Mouse (Mus musculus) limb, embryonic 10.5 days (tissue): Measurements from ENCODE around the gene Cdc42se2. TPM values are rescaled to one million over a fixed set of nuclear protein-coding genes. Genes with fewer than 3 reads are reported as not detected.

ENCODE experiments used
- DNase-seq: peaks from one replicate; pipeline ENCODE4 v3.0.0-alpha.2; 2017; ENCODE audit warnings: low spot score
- H3K27ac ChIP-seq: fragments of 300-500 bp; sonication (generic); 2 replicates; pipeline ENCODE4 v1.5.1; 2016; ENCODE audit warnings: mild to moderate bottlenecking
- H3K27me3 ChIP-seq: fragments of 300-500 bp; sonication (generic); 2 replicates; pipeline ENCODE4 v1.6.1; 2016; ENCODE audit warnings: low read depth, mild to moderate bottlenecking; ENCODE audit not compliant: poor library complexity, severe bottlenecking
- H3K36me3 ChIP-seq: fragments of 300-500 bp; sonication (generic); 2 replicates; pipeline ENCODE4 v1.6.1; 2016; ENCODE audit warnings: mild to moderate bottlenecking, moderate library complexity
- H3K4me1 ChIP-seq: fragments of 300-500 bp; sonication (generic); 2 replicates; pipeline ENCODE4 v1.6.1; 2016
- H3K4me3 ChIP-seq: fragments of 300-500 bp; sonication (generic); 2 replicates; pipeline ENCODE4 v1.5.1; 2016; ENCODE audit warnings: mild to moderate bottlenecking, moderate library complexity
- H3K9me3 ChIP-seq: fragments of 300-500 bp; sonication (generic); replicated peaks from 2 replicates; pipeline ENCODE4 v1.6.1; 2016; ENCODE audit warnings: mild to moderate bottlenecking
- WGBS: fragments of 180-500 bp; shearing (Covaris S2); methylation state at CpG from one replicate; pipeline ENCODE4 v1.1.7; 2016; 5-methylcytosine and 5-hydroxymethylcytosine counted together
- polyA plus RNA-seq: library from polyadenylated mRNA; unstranded; fragments of >200 nt; fragmentation: Nextera tagmentation; extraction: Ambion mirVana; gene quantifications from 2 replicates; pipeline ENCODE4 v1.2.1, GENCODE M21; 2016

Cdc42se2 gene
- polyA plus RNA-seq, 1 experiment from 2014 or later: 136 TPM

DNA sequence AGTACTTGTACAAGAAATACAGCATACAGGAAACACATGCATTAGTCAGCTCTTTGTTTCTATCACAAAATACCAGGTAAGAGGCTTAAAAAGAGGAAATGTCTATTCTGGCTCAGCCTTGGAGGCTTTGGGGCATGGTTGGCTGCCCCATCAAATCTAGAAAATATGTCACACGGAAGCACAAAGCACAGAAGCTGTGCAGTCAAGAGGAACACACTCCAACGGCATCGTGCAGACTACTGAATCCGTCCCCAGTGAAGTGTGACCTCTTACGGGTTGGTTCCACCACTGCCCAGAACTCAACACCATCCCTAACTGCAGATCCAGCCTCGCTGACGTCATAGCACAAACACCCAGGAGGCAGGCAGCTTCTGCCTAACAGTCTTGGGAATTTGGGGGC is 53.9 kb downstream of the Cdc42se2 start:
- WGBS: 91% methylated on average over 7 of the region's 7 CpGs

GRCm38 (mm10) chr11:54731367-54731766 is 56.1 kb downstream of the Cdc42se2 start:
- Histone ChIP-seq H3K27me3 (no peaks in the 10 kb centered on the region), H3K4me3 (no peak overlapping the region), H3K36me3 (peaks cover 76% of the 10 kb centered on the region), H3K9me3 (no peaks in the 10 kb centered on the region), H3K4me1 (no peaks in the 10 kb centered on the region), H3K27ac (no peak overlapping the region)
- DNase-seq: no peak
- 81% methylated on average over 7 of the region's 7 CpGs for WGBS

More for the DNA sequence above, 53.9 kb downstream of the Cdc42se2 start:
- no peaks in the 10 kb centered on the region for H3K27me3 ChIP-seq
- H3K36me3 ChIP-seq: peaks cover 68% of the 10 kb centered on the region
- no peaks in the 10 kb centered on the region for H3K4me1 ChIP-seq
- no peak for DNase-seq
- no peak overlapping the region for H3K4me3 ChIP-seq
- H3K27ac ChIP-seq: no peak overlapping the region
- no peaks in the 10 kb centered on the region for H3K9me3 ChIP-seq

- Histone ChIP-seq H3K27me3 (no peaks in the 10 kb centered on the region), H3K36me3 (peaks cover 76% of the 10 kb centered on the region), H3K4me1 (no peaks in the 10 kb centered on the region), H3K27ac (no peak overlapping the region), H3K4me3 (no peak overlapping the region), H3K9me3 (no peaks in the 10 kb centered on the region)
- no peak for DNase-seq
- WGBS: 91% methylated on average over 5 of the region's 5 CpGs
These were observed 56.5 kb downstream of the Cdc42se2 start for GRCm38 (mm10) chr11:54730931-54731330.

GRCm38 (mm10) chr11:54729311-54729710 is 58.2 kb downstream of the Cdc42se2 start:
- 92% methylated on average over 3 of the region's 3 CpGs for WGBS
- H3K4me3 ChIP-seq: no peak overlapping the region
- peaks cover 75% of the 10 kb centered on the region for H3K36me3 ChIP-seq
- H3K9me3 ChIP-seq: no peaks in the 10 kb centered on the region
- H3K27ac ChIP-seq: no peak overlapping the region
- no peak for DNase-seq
- no peaks in the 10 kb centered on the region for H3K4me1 ChIP-seq
- no peaks in the 10 kb centered on the region for H3K27me3 ChIP-seq

DNA sequence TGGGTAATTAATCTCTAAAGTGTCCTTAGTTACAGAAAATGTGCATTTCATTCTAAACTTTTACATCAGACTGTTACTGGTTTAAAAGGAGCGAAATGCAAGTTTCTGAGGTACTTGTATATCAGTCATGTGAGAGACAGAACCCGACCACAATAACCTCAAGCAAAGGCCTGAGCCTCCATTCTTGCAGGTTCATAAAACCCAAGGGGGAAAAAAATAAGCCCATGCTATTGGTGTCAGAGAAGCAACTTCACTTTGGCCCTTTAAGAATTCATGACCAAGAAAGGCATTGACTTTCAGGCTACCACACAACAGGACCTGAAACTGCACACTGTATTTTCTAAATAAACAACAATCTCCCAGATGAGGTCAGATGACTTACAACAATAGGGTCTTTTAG is 59.1 kb downstream of the Cdc42se2 start:
- WGBS: 92% methylated on average over 2 of the region's 2 CpGs
- H3K27ac ChIP-seq: no peak overlapping the region

GRCm38 (mm10) chr11:54727327-54727901 is 60.1 kb downstream of the Cdc42se2 start:
- Histone ChIP-seq H3K27me3 (no peaks in the 10 kb centered on the region), H3K4me1 (no peaks in the 10 kb centered on the region), H3K4me3 (no peak overlapping the region), H3K9me3 (no peaks in the 10 kb centered on the region), H3K36me3 (peaks cover 79% of the 10 kb centered on the region), H3K27ac (no peak overlapping the region)
- DNase-seq: no peak
- WGBS: 85% methylated on average over 5 of the region's 5 CpGs

More for the DNA sequence above, 59.1 kb downstream of the Cdc42se2 start:
- H3K4me3 ChIP-seq: no peak overlapping the region
- no peaks in the 10 kb centered on the region for H3K4me1 ChIP-seq
- no peaks in the 10 kb centered on the region for H3K27me3 ChIP-seq
- H3K9me3 ChIP-seq: no peaks in the 10 kb centered on the region
- DNase-seq: no peak
- H3K36me3 ChIP-seq: peaks cover 73% of the 10 kb centered on the region

- H3K36me3 ChIP-seq: peaks cover 79% of the 10 kb centered on the region
- whole genome bisulfite sequencing: 85% methylated on average over 3 of the region's 3 CpGs
- H3K27ac ChIP-seq: no peak overlapping the region
- H3K9me3 ChIP-seq: no peaks in the 10 kb centered on the region
- no peak for DNase-seq
- H3K4me1 ChIP-seq: no peaks in the 10 kb centered on the region
- H3K4me3 ChIP-seq: no peak overlapping the region
- no peaks in the 10 kb centered on the region for H3K27me3 ChIP-seq
These were observed 60.9 kb downstream of the Cdc42se2 start for GRCm38 (mm10) chr11:54726571-54727062.

GRCm38 (mm10) chr11:54724353-54725034 is 63.0 kb downstream of the Cdc42se2 start:
- no peaks in the 10 kb centered on the region for H3K27me3 ChIP-seq
- no peak overlapping the region for H3K27ac ChIP-seq
- DNase-seq: no peak
- H3K9me3 ChIP-seq: no peaks in the 10 kb centered on the region
- H3K4me1 ChIP-seq: no peaks in the 10 kb centered on the region
- no peak overlapping the region for H3K4me3 ChIP-seq
- H3K36me3 ChIP-seq: peaks cover 91% of the 10 kb centered on the region
- WGBS: 90% methylated on average over 4 of the region's 4 CpGs

GRCm38 (mm10) chr11:54722057-54722456 is 65.4 kb downstream of the Cdc42se2 start:
- H3K27me3 ChIP-seq: no peaks in the 10 kb centered on the region
- no peaks in the 10 kb centered on the region for H3K9me3 ChIP-seq
- H3K36me3 ChIP-seq: peaks cover 92% of the 10 kb centered on the region
- H3K4me3 ChIP-seq: no peak overlapping the region
- H3K27ac ChIP-seq: no peak overlapping the region
- WGBS: 91% methylated on average over 6 of the region's 6 CpGs
- no peaks in the 10 kb centered on the region for H3K4me1 ChIP-seq
- no peak for DNase-seq

- Histone ChIP-seq H3K9me3 (no peaks in the 10 kb centered on the region), H3K4me1 (no peaks in the 10 kb centered on the region), H3K27ac (no peak overlapping the region), H3K36me3 (peaks cover 90% of the 10 kb centered on the region), H3K27me3 (no peaks in the 10 kb centered on the region), H3K4me3 (no peak overlapping the region)
- no peak for DNase-seq
- WGBS: 90% methylated on average over 3 of the region's 3 CpGs
These were observed 68.9 kb downstream of the Cdc42se2 start for GRCm38 (mm10) chr11:54718601-54719000.

- no peak overlapping the region for H3K27ac ChIP-seq
- no peaks in the 10 kb centered on the region for H3K9me3 ChIP-seq
- WGBS: 87% methylated on average over 3 of the region's 3 CpGs
- no peak for DNase-seq
- no peak overlapping the region for H3K4me3 ChIP-seq
- H3K4me1 ChIP-seq: no peaks in the 10 kb centered on the region
- no peaks in the 10 kb centered on the region for H3K27me3 ChIP-seq
- H3K36me3 ChIP-seq: peaks cover 84% of the 10 kb centered on the region
These were observed 69.6 kb downstream of the Cdc42se2 start for GRCm38 (mm10) chr11:54717893-54718292.

DNA sequence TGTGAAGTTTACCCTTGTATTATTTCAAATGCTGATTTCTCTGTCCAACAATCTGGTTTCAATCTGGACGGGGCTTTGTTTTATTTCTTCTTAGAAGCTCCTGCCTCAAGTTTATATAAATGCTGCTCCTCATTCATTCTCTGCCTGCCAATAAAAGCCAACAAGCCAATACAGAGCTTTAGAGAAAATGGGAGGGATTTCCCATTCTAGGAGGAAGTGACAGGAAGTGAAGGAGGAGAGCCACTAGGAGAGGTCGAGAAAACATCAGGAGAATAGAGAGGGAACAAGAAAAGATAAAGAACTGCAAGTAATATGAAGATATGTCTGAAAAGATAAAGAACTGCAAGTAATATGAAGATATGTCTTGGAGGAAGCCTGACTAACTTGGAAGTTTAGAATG is 74.6 kb downstream of the Cdc42se2 start:
- Histone ChIP-seq H3K9me3 (no peaks in the 10 kb centered on the region), H3K4me3 (no peak overlapping the region), H3K27me3 (no peaks in the 10 kb centered on the region), H3K4me1 (no peaks in the 10 kb centered on the region), H3K27ac (no peak overlapping the region), H3K36me3 (peaks cover 53% of the 10 kb centered on the region)
- DNase-seq: no peak
- WGBS: 81% methylated on average over 2 of the region's 2 CpGs

- DNase-seq: no peak
- H3K4me3 ChIP-seq: no peak overlapping the region
- no peaks in the 10 kb centered on the region for H3K4me1 ChIP-seq
- no peaks in the 10 kb centered on the region for H3K27me3 ChIP-seq
- peaks cover 31% of the 10 kb centered on the region for H3K36me3 ChIP-seq
- no peak overlapping the region for H3K27ac ChIP-seq
- no peaks in the 10 kb centered on the region for H3K9me3 ChIP-seq
- 92% methylated on average over 4 of the region's 4 CpGs for WGBS
These were observed 76.8 kb downstream of the Cdc42se2 start for GRCm38 (mm10) chr11:54710512-54711293.
